Mouse (Mus musculus) ES-CJ7 (cell line): Measurements from ENCODE around the gene Dcaf11.

Experiments
- DNase-seq: peaks from one replicate; pipeline ENCODE4 v3.0.0; 2011; ENCODE audit warnings: low read depth, low spot score

The Dcaf11 gene

DNA sequence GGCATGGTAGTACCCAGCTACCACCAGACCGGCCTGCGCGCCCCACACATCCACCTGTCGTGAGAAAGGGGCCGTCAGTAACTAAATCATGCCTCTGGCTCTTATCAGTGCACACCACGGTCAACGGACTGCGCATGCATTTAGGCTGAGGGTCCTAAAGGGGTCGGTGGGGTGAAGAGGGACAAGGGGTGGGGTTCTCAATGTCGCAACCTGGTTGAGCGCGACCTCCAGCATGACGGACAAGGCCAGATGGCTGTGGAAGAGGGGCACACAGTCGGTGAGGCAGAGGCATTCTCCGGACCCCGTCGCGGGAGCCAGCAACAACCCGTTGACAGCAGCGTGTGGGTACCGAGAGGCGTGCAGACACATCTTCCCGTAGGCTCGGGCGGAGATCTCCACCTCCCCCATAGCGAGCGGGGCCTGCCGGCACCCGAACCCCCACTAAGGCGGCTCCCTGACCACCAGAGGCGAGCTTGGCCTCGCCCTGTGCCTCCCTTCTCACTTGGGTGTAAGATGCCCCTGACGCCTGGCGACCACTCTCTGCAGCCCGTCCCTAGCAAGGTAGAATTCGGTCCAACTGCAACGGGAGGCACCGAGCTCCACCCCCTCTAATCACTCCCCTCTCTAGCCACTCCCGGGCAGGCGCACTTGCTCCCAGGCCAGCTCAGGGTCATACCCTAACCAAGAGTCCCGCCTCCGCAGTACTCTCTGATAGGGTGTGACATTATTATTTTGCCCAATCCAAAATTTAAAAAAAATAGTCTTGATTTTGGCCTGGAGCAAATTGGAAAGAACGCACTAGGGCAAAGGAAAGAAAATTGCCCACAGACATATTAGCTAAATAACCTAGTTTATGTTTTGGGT lies 25.1 kb downstream of the Dcaf11 start, which contains the start of gene Emc9:
TSS of gene Emc9 (minus strand) at position 601 of the 864 bp plus-strand sequence.
- DNase-seq, result peak; percentile 86

- no peak for DNase-seq
Measured at GRCm38 (mm10) chr14:55585566-55585960, 25.8 kb downstream of the Dcaf11 start.

GRCm38 (mm10) chr14:55586149-55586548 lies 26.3 kb downstream of the Dcaf11 start:
- no peak for DNase-seq

- DNase-seq, result no peak
Measured at GRCm38 (mm10) chr14:55589271-55589670, 29.5 kb downstream of the Dcaf11 start.

DNA sequence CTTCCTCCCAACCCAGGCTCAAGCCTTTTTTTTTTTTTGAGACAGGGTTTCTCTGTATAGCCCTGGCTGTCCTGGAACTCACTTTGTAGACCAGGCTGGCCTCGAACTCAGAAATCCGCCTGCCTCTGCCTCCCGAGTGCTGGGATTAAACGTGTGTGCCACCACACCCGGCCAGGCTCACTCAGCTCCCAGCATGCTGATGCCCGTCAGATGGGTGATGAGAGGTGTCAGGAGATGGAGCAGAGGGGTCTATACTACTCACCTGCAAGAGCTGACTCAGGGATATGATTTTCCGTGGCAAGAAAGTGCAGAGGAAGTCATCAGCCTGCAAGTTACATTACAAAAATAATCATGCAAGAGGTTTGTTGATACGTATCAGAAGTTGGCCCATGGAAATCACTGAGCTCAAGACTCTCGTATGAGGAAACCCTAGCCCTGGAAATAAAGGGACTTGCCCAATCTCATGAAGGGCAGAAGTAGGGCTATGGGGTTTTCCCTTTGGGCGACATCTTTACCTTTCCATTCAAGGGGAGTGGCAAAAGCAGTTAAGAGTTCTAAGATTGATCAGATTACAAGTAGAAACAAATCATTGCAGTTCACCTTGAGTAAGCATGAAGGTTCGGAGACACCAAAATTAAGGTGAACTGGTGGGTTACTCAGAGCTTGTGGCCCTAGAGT lies 30.1 kb downstream of the Dcaf11 start:
- no peak for DNase-seq

GRCm38 (mm10) chr14:55590748-55591330 lies 31.0 kb downstream of the Dcaf11 start, which contains the start of gene Psme2:
Gene Psme2, minus strand, starts transcription at chr14:55591113.
- peak; percentile 97 for DNase-seq

GRCm38 (mm10) chr14:55591331-55591891 lies 31.6 kb downstream of the Dcaf11 start, which contains the start of gene Rnf31:
Gene Rnf31, plus strand, starts transcription at chr14:55591708.
- peak; percentile 96 for DNase-seq

GRCm38 (mm10) chr14:55592226-55592625 lies 32.4 kb downstream of the Dcaf11 start:
- DNase-seq, result no peak

DNA sequence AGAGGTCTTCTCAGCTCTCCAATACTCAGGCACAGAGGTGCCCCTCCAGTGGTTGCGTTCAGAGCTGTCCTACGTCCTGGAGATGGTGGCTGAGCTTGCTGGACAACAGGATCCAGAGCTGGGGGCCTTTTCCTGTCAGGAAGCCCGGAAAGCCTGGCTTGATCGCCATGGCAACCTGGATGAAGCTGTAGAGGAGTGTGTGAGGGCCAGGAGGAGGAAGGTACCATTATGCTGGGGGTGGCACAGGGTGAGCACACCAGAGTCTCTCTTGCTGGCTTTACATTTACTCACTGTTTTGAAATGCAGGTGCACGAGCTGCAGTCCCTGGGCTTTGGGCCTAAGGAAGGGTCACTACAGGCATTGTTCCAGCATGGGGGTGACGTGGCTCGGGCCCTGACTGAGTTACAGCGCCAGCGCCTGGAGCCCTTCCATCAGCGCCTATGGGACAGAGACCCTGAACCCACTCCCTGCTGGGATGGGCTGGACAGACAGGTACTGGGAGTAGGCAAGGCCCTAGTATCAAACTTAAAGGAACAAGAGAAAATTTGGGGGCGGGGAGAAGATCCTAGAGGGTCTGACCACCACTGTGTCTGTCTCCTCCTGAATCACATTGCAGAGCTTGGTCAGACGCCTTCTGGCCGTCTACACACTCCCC lies 36.4 kb downstream of the Dcaf11 start:
- no peak for DNase-seq

GRCm38 (mm10) chr14:55598521-55599390 lies 39.0 kb downstream of the Dcaf11 start:
- no peak for DNase-seq

- no peak for DNase-seq
Measured at GRCm38 (mm10) chr14:55603271-55603632, 43.4 kb downstream of the Dcaf11 start, which contains the start of gene Irf9. Gene Irf9, plus strand, starts transcription at chr14:55603571.

- DNase-seq, result peak; percentile 99
Measured at GRCm38 (mm10) chr14:55603633-55604576, 44.1 kb downstream of the Dcaf11 start.

- DNase-seq, result peak; percentile 29
Measured at GRCm38 (mm10) chr14:55604823-55605222, 45.0 kb downstream of the Dcaf11 start.

DNA sequence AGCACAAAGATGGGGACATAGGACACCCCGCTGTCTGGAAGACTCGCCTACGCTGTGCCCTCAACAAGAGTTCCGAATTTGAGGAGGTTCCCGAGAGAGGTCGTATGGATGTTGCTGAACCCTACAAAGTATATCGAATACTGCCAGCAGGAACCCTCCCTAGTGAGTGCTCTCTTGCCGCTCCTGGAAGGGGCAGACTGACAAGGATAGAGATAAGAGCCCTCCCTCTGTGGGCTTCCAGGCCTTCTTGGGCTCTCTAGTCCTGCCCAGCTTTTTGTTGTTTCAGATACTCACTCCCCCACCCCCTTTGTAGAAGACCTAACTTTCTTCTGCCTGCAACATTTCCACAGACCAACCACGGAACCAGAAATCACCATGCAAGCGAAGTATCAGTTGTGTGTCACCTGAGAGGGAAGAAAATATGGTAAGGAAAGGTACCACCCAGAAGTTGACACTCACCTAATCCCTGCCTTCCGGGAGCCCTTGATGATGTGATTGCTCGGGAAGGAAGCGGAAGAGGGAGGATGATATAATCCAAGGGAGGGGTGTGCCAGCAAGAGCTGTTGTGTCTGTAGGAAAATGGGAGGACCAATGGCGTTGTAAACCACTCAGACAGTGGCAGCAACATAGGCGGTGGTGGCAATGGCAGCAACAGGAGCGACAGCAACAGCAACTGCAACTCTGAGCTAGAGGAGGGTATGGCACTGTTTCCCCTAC lies 46.1 kb downstream of the Dcaf11 start:
- DNase-seq, result no peak

DNA sequence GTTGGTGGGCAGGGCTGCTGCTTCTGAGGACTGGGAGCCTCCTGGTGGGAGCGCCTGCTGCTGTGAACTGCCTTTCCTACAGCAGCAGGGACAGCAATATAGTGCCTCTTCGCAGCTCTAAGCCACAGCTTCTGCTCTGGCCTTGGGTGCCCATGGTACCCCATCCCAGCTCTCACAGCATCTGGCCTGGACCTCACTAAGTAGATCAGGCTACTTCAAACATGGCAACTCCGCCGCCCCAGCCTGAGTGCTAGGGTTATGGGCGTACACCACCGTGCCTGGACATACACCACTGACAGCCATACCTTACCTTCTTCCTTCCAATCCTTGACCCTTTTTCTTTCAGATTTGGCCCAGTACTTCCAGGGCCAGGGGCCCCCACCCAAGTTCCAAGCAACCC lies 48.5 kb downstream of the Dcaf11 start:
- no peak for DNase-seq

DNA sequence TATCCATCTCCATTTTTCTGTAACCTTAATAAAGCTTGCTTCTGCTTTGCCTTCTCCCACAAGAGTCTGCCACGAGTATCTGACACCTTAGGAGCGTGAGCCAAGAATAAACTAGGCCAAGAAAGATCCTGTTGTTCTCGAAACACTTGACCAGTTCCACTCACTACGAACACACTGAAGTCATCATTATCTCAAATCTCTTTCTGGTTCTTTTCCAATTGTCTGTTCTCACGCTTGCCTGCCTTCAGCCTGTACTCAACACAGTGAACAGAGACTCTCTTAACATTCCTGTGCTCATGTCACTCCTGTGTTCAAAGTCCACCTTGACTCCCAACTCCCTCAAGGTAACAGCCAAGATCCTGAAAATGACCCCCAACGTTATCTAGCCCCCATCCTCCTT lies 53.5 kb downstream of the Dcaf11 start:
- no peak for DNase-seq

GRCm38 (mm10) chr14:55614565-55615178 lies 54.9 kb downstream of the Dcaf11 start:
- DNase-seq, result no peak

DNA sequence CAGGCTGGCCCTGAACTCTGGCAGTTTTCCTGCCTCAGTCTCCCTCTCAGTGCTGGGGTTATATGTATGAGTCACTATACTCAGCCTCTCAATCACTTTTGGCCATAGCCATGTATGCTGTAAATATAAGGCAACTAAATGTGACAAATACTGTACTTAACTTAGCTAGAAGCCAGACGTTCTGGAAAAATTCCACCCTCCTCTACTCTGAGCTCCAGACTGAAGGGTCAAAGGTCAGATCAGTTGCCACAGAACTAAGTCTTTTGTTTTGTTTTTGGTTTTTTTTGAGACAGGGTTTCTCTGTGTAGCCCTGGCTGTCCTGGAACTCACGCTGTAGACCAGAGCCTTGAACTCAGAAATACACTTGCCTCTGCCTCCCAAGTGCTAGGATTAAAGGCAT lies 56.1 kb downstream of the Dcaf11 start:
- DNase-seq, result no peak
